Mouse (Mus musculus) hindbrain, embryonic 10.5 days (tissue): ENCODE measurements at regions not wholly inside any gene's neighbourhood (a gene's known extent, or its start where the extent isn't known, plus 50 kb on each side); places are given as distances from the start of the nearest gene placed in this dataset.
"Not testable (repeated sequence)": the region's sequence is repeated elsewhere in the genome, so short reads cannot be mapped to it uniquely, and the experiment has no call there.

ENCODE experiments used
- DNase-seq: peaks from one replicate; pipeline ENCODE4 v3.0.0-alpha.2; 2017; ENCODE audit warnings: low spot score
- H3K27ac ChIP-seq: fragments of 300-500 bp; sonication (generic); 2 replicates; pipeline ENCODE4 v1.5.1; 2016; ENCODE audit warnings: mild to moderate bottlenecking, moderate library complexity
- H3K27me3 ChIP-seq: fragments of 300-500 bp; sonication (generic); 2 replicates; pipeline ENCODE4 v1.6.1; 2016; ENCODE audit warnings: mild to moderate bottlenecking; ENCODE audit not compliant: poor library complexity, insufficient read depth, severe bottlenecking
- H3K36me3 ChIP-seq: fragments of 300-500 bp; sonication (generic); 2 replicates; pipeline ENCODE4 v1.6.1; 2016; ENCODE audit warnings: mild to moderate bottlenecking, moderate library complexity
- H3K4me1 ChIP-seq: fragments of 300-500 bp; sonication (generic); replicated peaks from 2 replicates; pipeline ENCODE4 v1.6.1; 2016; ENCODE audit warnings: mild to moderate bottlenecking
- H3K4me3 ChIP-seq: fragments of 300-500 bp; sonication (generic); 2 replicates; pipeline ENCODE4 v1.5.1; 2016; ENCODE audit warnings: mild to moderate bottlenecking, moderate library complexity
- H3K9me3 ChIP-seq: fragments of 300-500 bp; sonication (generic); 2 replicates; pipeline ENCODE4 v1.6.1; 2016; ENCODE audit warnings: mild to moderate bottlenecking, moderate library complexity
- WGBS: fragments of 180-500 bp; shearing (Covaris S2); methylation state at CpG from one replicate; pipeline ENCODE4 v1.1.7; 2016; 5-methylcytosine and 5-hydroxymethylcytosine counted together

GRCm38 (mm10) chr8:88814246-88814645 lies 117.4 kb downstream of the Cyld start:
- Histone ChIP-seq H3K4me3 (no peak overlapping the region), H3K27ac (no peak overlapping the region), H3K36me3 (no peaks in the 10 kb centered on the region), H3K9me3 (no peaks in the 10 kb centered on the region), H3K4me1 (peaks cover 9% of the 10 kb centered on the region), H3K27me3 (no peaks in the 10 kb centered on the region)
- DNase-seq = no peak
- 95% methylated on average over 6 of the region's 6 CpGs for WGBS

- H3K27ac ChIP-seq = no peak overlapping the region
- H3K36me3 ChIP-seq = no peaks in the 10 kb centered on the region
- WGBS = 71% methylated on average over 27 of the region's 27 CpGs
- no peak overlapping the region for H3K4me3 ChIP-seq
- H3K27me3 ChIP-seq = no peaks in the 10 kb centered on the region
- H3K4me1 ChIP-seq = peaks cover 4% of the 10 kb centered on the region; the same call in 1 of the 2 replicates
- no peaks in the 10 kb centered on the region for H3K9me3 ChIP-seq
- DNase-seq = no peak
These were observed 116.3 kb downstream of the Cyld start for GRCm38 (mm10) chr8:88812901-88813676.

GRCm38 (mm10) chr8:88806851-88807250 lies 110.0 kb downstream of the Cyld start:
- H3K4me3 ChIP-seq, DNase-seq, H3K36me3 ChIP-seq, H3K4me1 ChIP-seq, H3K9me3 ChIP-seq, H3K27ac ChIP-seq, H3K27me3 ChIP-seq: not testable (repeated sequence)
- WGBS = 94% methylated on average over 10 of the region's 10 CpGs
